Mouse (Mus musculus): ENCODE results near the gene Itpkb. TPM values are rescaled to one million over a fixed set of nuclear protein-coding genes. Genes with fewer than 3 reads are reported as not detected.

Gene Itpkb
- total RNA-seq, 2 experiments from 2014 or later: 14.0 to 14.3 TPM

DNA sequence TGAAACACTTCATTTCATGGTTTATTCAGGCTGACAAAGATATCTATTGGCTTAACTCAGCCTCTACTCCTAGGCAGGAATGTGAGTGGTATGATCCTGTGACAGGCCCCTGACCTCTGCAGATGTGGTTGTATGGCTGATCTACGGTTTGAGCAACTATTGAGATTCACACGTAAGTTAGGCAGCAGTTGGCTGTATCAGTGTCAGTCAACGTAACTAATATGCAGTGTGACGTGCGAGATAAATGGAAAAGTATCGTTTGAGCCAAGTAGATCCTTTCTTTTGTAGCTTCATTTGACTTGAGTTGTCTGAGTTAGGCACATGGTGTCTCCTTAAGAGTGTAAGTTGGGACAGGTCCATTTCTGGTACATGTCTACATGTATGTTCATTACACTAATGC, 4.3 kb downstream of the Itpkb start:
- intact Hi-C loops (cut with DNase I): loop anchor here (5.0 kb wide), 4 partner anchors 33 to 73 kb away; no protein-coding TSS in a partner anchor
- DNase-seq (ENCODE audit: low spot score in 2 of 2): no peak

DNA sequence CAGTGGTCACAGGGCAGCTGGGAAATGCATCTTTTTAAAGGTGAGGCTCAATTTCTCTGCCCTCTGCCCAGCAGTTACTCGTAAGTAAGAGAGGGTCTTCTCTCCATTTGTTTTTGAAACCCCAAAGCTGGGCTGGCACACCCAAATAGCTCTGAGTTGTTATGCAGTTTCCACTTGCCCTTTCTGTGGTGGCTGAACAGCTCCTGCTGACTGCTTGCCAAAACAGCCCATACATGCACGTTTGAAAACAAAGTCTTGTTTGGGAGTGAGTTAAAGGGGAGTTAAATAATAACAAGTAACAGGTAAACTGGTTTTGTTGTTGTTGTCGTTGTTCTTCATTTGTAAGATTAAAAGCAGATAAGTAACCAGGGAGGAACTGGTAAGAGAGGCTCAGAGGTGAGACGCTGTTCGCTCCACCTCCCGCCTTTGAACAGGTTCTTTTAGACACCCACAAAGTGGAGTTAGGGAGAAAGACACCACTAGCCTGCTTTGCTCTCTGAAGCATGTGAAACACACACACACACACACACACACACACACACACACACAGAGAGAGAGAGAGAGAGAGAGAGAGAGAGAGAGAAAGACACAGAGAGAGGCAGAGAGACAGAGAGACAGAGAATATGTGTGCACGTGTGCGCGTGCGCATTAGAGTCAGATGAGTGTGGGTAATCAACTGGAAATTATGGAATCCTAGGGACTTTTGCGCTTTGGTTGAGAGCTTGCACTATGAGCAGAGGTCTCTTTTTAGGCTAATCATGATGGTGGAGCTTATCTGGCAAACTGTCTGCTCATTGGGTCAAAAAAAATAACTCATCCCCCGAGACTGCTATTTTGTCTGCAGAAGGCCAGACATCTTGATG, 5.5 kb downstream of the Itpkb start:
- intact Hi-C loops (cut with DNase I): no loop called here
- no peak for DNase-seq (ENCODE audit: low spot score in 2 of 2)

DNA sequence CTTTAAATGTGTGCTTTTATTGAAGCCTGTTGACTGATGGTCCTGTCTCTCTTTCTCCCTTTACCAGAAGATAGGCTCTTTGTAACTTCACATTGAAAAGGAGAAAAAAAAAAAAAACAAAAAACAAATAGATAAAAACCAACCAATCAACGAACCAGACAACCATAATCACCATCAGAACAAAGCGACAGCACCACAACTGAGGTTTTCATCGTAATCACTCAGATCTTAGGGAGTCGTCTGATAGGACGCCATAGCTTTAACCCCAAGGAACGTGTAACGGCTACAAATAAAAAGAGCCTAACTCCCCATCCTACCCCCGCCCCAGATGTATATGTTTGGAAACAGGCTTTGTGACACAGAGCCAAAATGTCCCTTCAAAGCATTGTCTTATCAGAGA, 8.1 kb downstream of the Itpkb start:
- intact Hi-C loops (cut with DNase I): no loop called here
- no peak for DNase-seq (ENCODE audit: low spot score in 2 of 2)

DNA sequence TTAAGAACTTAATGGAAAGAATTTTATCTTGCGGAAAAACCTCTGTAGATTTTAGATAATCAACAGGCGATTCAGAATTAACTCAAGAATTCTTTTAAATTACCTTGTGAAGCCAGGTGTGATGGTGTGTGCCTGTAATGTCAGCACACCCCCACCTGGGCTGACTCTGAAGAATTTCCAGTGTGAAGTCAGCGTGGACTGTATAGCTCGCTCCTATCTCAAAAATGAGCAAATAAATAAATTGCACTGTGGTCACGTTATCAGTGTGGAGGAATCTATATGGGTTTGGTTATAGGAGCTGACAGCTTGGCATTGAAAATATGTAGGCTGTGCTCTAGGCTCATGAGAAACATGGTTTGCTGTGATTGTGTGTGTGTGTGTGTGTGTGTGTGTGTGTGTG, 8.9 kb downstream of the Itpkb start:
- intact Hi-C loops (cut with DNase I): no loop called here
- no peak for DNase-seq (ENCODE audit: low spot score in 2 of 2)

DNA sequence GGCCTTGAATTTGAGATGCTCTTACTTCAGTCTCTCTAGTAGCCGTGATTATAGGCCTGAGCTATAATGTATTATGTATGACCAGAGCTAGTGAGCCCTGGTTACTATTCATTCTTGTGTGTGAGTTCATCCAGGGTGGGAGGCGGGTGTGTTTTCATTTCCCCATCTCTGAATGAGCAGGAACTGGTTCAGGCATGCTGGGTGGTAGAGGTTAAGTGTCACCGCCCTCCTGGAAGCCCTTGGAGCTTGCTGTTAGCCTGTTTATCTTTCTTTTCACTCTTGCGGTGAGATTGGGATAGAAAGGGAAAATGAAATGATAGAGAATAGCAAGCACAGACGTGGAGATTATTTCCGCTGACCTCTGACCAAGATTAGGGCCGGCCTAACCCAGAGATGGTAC, 12.7 kb downstream of the Itpkb start:
- DNase-seq (ENCODE audit: low spot score in 2 of 2): no peak
- intact Hi-C loops (cut with DNase I): no loop called here

DNA sequence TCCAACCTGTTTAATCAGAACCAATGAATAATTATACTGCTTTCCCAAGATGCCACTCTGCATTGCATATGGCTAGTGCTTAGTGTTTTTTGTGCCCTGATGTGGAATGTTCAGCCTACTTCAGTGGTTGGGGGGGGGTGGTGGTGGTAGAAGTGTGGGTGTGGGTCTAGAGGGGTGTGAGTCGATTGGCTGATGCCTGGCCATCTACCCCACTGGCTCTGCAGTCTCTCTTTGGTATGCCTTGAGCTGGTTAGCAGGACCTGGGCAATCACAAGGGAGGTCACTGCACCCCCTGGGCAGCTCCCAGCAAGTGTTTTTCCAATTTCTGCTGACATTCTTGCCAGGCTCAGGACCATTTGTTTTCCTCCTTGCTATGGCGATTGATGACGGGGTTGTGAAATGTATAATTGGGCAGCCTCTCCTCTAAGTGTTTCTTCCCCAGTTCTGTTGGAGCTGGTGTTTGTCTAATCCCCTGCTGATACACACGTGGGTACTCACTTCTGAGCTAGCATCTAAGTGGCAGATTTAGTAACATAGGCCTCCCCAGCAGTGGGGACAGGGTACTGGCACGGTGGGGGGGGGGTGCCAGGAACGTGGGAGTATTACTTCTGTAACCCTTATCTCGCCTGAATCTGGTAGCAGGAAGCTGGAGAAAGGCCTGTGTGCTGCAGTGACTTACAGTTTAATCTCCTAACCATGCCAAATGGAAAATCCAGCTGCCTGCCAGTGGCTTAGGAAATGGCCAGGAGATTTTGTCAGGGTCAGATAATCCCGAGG, 13.3 kb downstream of the Itpkb start:
- no peak for DNase-seq (ENCODE audit: low spot score in 2 of 2)
- intact Hi-C loops (cut with DNase I): no loop called here

DNA sequence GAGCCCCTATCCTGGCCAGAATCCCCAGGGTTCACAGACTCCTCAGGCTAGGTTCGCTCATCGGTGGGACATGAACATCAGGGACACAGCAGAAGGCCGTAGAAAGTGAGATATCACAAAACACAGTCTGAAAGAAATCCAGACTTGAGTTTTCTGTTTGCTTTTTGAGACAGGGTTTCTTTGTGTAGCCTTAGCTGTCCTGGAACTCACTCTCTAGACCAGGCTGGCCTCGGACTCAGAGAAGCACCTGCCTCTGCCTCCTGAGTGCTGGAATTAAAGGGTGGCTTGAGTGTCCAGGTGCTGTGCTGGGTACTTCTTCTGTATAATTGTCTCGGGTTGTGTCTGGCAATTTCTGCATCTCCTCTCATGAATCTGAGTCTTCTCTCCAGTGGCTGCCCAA, 14.8 kb downstream of the Itpkb start:
- intact Hi-C loops (cut with DNase I): no loop called here
- DNase-seq (ENCODE audit: low spot score in 2 of 2): no peak

DNA sequence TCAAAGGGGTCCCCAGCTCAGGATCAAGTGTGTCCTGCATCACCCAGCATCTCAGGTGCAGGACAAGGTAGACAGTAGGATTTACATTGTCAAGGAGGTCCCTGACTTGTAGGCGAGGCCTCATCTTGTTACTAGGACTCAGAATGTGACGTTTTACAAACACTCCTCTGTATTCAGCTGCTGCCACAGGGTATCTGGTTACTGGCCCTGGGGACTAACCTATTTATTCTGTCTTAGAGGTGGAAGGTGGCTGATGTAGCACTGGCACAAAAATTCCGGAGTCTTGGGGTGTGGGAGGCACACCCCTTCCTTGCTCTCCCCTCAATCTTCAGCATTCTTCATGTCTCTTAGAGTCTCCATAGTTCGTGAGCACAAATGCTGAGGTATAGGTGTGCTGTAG, 16.8 kb downstream of the Itpkb start:
- intact Hi-C loops (cut with DNase I): no loop called here
- no peak for DNase-seq (ENCODE audit: low spot score in 2 of 2)

DNA sequence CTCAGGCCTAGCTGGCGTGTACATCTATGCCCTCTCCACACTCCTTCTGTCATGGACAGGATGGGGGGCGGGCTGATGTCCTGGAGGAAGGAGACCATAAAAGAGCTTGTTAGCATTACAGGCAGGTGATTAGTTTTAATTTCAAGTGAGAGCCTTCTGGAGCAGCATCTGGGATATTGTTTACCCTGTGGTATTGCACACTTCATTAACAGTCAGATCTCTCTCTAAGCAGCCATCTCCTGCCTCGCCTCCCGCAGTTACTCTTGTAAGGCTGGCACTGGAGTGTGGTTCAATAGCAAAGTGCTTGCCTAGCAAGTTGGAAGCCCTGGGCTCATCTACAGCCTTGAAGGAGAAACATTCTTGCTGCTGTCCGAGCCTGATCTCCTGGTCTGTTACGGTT, 17.6 kb downstream of the Itpkb start:
- intact Hi-C loops (cut with DNase I): no loop called here
- DNase-seq (ENCODE audit: low spot score in 2 of 2): no peak

DNA sequence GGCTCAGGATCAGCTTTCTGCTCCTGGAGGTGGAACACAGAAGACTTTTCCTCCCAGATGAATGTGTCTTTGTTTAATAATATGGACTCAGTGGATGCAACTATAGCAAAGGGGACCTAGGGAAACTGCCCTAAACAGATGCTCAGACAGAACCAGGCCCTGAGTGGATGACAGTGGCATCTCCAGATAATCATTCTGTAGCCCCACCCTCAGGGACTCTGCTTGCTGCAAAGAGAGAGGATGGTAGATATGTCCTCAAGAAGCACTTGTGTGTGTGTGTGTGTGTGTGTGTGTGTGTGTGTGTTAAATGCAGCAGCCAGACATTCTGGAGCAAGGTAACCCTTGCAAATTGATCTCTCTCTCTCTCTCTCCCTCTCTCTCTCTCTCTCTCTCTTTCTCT, 18.8 kb downstream of the Itpkb start:
- intact Hi-C loops (cut with DNase I): no loop called here
- DNase-seq (ENCODE audit: low spot score in 2 of 2): no peak

DNA sequence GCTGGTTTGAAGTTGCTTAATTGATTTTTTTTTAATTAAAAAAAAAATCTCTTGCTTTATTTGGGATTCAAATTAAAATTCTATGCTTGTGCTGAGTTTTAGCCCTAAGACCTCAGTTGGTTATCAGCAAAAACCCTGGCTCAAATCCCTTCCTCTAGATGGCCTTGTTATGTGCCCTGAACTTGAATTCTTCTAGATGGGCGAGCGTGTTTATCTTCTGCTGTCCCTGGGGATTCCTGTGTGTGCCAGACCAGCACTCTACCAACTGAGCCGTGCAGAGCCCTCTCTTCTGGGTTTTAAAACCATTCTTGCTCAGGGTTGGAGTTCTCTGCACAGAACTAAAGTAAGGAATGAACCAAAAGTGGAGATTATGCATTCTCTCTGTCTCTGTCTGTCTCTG, 22.0 kb downstream of the Itpkb start:
- no peak for DNase-seq (ENCODE audit: low spot score in 2 of 2)
- intact Hi-C loops (cut with DNase I): no loop called here

DNA sequence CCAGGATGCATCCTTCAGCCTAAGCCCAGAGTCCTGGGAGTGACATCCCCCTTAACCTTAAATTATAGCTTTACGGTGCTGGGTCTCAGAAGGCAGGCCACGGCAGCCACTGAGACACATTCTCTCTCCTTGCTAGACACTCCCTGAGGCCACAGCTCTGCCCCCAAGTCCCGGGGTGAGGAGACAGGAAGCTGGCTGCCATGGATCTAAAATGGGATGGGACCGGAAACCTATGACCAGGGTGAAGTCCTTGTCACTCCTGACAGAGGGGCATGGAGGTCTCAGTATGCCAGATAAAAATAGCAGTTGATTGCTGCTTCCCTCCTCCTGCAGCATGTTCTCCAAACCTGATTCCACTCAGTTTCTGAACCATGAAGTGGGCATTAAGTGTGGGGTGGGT, 23.8 kb downstream of the Itpkb start:
- no peak for DNase-seq (ENCODE audit: low spot score in 2 of 2)
- intact Hi-C loops (cut with DNase I): no loop called here

DNA sequence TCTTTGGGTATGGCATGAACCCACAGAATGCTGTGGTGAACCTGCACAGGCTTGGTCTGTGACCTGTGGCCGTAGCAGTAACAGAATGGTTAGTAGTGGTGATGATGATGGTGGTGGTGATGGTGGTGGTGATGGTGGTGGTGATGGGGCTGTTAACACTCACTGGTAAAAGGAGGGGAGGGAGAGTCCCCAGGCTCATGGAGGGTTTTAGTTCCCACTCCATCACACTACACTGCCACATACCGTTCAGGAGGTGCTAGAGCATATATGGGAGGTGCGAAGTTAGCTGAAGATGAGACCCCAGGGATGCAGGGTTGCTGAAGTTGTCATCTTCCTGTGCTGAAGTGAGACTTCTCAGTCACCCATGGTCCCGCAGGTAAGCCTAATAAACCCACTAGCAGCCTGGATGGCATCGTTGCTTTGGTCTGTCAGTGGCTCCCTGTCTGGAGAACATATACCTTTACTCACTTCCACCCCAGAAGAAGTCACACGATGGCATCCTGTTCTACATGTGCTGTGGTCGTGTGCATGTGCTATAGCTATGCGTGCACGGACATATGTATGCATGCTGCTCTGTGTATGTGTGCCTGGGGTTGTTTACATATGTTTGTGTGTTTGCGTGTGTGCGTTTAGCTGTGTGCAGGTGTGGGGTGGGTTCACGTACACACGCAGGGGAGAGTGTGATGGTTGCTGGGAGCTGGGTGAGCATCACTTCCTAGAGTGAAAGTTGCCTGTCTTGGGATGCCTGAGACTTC, 24.9 kb downstream of the Itpkb start:
- DNase-seq (ENCODE audit: low spot score in 2 of 2): no peak
- intact Hi-C loops (cut with DNase I): no loop called here

DNA sequence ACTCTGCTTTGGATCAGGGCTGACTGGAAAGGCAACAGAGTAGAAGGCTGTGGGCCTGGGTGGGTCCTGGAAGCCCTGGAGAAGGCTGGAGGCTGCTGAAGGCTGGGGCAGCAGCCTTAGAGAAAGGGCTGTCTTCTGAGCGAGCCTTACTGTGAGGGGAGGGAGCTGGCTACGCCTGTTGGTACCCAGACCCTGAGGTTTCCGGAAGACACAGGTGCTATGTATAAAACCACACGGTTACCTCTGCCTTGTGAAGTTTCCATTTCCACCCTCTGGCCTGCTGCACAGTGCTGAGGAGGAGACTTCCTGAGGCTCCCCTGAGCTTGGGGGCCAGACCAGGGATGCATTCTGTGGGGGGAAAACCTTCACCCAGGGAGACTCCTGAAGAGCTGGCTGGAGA, 25.9 kb downstream of the Itpkb start:
- DNase-seq (ENCODE audit: low spot score in 2 of 2): no peak
- intact Hi-C loops (cut with DNase I): no loop called here

DNA sequence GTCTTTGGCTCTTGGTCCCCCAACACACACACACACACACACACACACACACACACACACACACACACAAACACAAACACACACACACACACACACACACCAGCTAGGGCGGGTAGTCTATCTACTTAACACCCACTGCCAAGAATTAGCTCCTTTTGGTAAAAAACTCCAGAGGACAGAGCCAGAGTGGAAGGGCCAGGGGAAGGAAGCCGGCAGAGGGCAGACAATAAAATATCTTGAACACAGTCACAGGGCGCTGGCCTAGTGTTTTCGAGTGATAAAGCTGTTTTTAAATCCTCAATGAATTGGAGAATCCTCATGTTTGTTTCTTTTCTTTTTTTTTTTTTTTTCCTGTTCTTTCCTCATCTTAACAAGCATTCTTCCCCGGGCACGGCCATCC, 26.6 kb downstream of the Itpkb start:
- intact Hi-C loops (cut with DNase I): no loop called here
- no peak for DNase-seq (ENCODE audit: low spot score in 2 of 2)

DNA sequence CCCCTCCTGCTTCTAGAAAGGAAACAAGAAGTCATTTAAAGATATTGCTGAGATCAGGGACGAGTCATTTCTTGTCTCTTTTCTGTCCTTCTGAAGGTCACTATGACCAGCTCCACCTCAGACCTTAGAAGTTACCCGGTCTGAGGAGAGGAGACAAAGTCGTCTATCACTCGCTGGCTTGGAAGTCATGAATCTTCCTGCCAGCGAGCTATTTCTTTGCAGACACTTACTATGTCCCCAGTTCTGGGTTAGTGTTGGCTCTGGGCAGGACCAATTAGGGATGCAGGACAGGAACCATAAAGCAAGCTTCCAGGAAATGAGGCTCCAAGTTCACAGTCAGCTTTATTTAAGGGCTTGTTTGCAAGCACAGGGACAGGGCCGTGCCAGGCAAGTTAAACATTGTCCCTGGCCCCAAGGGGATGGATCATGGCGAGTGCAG, 27.6 kb downstream of the Itpkb start:
- intact Hi-C loops (cut with DNase I): no loop called here
- DNase-seq (ENCODE audit: low spot score in 2 of 2): no peak

DNA sequence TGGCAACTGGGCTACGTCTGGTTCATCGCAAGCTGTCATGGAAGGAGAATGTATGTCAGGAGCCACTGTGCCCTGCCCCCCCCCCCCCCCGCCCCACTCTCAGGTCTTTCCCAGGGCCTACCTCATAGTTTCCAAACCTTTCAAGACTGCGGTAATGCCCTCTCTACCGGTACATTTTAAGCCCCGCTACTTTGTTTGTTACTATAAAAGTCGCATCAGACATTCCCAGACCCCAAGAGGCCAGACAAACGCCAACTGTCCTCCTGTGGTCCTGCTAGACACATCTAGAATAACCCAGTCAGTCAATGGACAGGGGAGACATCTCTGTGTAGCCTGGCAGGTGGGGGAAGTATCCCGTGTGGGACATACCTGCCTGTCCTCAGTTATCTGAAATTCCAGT, 28.2 kb downstream of the Itpkb start:
- no peak for DNase-seq (ENCODE audit: low spot score in 2 of 2)
- intact Hi-C loops (cut with DNase I): no loop called here

DNA sequence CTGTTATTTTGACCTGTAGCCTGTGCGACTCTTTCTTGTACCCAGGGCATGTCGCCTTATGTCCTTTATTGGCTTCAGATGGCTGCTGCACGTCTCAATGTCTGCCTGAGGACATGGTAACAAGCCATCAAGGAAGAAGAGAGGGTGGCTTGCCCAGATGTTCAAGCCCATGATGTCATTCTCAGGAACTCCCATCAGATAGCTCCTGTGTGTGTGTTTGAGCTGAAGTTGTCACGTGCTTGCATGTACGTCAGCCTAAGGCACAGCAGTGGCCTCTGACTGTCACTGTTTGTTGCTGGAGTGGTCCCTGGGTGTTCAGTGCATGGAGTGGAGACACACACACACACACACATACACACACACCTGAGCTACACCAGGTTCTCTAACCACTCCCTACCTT, 29.0 kb downstream of the Itpkb start:
- intact Hi-C loops (cut with DNase I): no loop called here
- no peak for DNase-seq (ENCODE audit: low spot score in 2 of 2)

DNA sequence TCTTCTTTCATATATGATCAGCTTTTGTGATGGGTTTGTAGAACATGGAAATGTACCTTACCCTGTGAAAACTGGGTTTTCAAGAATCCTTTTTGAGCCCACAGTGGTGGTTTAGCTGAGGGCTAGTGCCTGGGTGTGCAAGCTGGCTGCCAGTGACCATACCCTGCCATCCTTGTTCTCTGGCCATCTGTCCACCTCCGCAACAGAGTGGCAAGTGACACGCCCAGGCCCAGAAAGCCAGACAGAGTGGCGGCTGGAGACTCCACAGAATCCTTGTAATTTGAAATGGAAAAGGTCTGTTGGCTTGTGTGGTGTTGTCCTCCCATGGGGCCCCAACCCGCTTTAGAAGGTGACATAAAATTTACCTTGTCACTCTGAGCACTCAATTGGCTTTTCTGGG, 31.9 kb downstream of the Itpkb start:
- intact Hi-C loops (cut with DNase I): no loop called here
- DNase-seq (ENCODE audit: low spot score in 2 of 2): no peak

DNA sequence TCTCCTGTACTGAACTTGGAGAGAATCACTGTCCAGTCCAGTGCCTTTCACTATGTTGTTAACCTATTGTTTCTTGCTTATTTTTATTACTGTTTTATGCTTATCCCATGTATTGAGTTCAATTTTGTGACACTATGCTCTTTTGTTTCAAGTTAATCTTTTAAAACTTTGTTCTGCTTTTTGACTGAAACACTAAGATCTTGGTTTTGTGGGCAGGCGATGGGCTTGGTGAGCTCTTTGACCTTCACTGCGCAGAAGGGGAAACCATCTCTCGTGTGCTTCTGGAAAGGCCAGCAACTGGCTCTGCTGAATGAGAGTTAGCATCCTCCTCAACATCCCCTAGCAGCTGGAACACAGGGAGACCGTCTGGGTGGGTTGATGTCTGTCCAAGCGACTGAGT, 32.6 kb downstream of the Itpkb start:
- intact Hi-C loops (cut with DNase I): no loop called here
- DNase-seq (ENCODE audit: low spot score in 2 of 2): no peak
